Mouse (Mus musculus): ENCODE data around the gene Fmnl2. TPM values are rescaled to one million over a fixed set of nuclear protein-coding genes. Genes with fewer than 3 reads are reported as not detected.

Fmnl2 gene
- polyA plus RNA-seq, 1 experiment from 2014 or later: 0.89 TPM

DNA sequence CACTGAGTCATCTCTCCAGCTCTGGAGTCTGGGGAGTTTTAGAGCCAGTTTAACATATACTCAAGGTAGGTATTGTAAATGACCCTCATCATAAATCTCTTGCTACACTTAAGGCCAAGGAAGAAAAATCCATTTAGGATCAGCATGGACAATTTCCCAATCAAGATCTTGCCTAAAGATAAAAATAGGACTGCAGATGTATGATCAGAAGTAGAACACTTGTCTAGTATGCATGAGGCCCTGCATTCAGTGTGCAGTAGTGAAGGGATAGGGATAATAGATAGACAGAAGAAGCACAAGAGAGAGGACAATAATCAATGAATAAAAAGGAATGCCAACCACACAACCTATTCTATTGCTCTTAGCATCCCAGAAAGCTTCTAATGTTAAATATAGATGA, 322.2 kb downstream of the Fmnl2 start:
- no peaks in the 10 kb centered on the region for H3K27me3 ChIP-seq (ENCODE audit: insufficient read depth, low read length)
- H3K4me2 ChIP-seq (ENCODE audit: low read depth, low read length): no peak overlapping the region
- peaks cover 12% of the 10 kb centered on the region for H3K36me3 ChIP-seq (replicated peaks; ENCODE audit: insufficient read depth, low read length)
- H3K9me3 ChIP-seq (ENCODE audit: low read length): no peaks in the 10 kb centered on the region
- TF ChIP-seq EP300 (IDR thresholded peaks at IDR 0.05; ENCODE audit: low read depth): no peak
- TF ChIP-seq CTCF (IDR thresholded peaks at IDR 0.05; ENCODE audit: low read depth): no peak
- no peak overlapping the region for H3K4me3 ChIP-seq (ENCODE audit: low read depth, low read length)
- H3K9ac ChIP-seq (replicated peaks): no peak overlapping the region
- H3K4me1 ChIP-seq (ENCODE audit: insufficient read depth): peaks cover 8% of the 10 kb centered on the region
- ATAC-seq (no peak), DNase-seq (no peak)
- no peak overlapping the region for H3K27ac ChIP-seq (ENCODE audit: low read depth)

Other genes with a start within 250 kb of the Fmnl2 start
- 0.27 and 0.46 TPM in 2 replicates for gene Cacnb4, start 181.0 kb upstream of the Fmnl2 start, polyA plus RNA-seq (2015; fragmentation: Nextera tagmentation; extraction: Ambion mirVana)
- 9.0 and 9.9 TPM in 2 replicates for gene Stam2, start 115.6 kb upstream of the Fmnl2 start, polyA plus RNA-seq (2015; fragmentation: Nextera tagmentation; extraction: Ambion mirVana)

All from liver, postnatal 0 days (tissue).